Mouse (Mus musculus) inflammation-experienced regulatory T-cells, adult 6 months (primary cell): ENCODE measurements around the gene Gorab. TPM values are rescaled to one million over a fixed set of nuclear protein-coding genes. Genes with fewer than 3 reads are reported as not detected.

Source experiments
- ATAC-seq: one replicate; pipeline ENCODE4 v1.8.0; 2017
- polyA plus RNA-seq, 3 experiments: library from polyadenylated mRNA; unstranded; fragments of 100-300 nt; shearing (Covaris generic); gene quantifications; one replicate each; pipeline ENCODE4 v1.2.1; 2017

Gorab gene
- 10 to 100 TPM; 11.6 to 13.2 (median 12.4) TPM for polyA plus RNA-seq

DNA sequence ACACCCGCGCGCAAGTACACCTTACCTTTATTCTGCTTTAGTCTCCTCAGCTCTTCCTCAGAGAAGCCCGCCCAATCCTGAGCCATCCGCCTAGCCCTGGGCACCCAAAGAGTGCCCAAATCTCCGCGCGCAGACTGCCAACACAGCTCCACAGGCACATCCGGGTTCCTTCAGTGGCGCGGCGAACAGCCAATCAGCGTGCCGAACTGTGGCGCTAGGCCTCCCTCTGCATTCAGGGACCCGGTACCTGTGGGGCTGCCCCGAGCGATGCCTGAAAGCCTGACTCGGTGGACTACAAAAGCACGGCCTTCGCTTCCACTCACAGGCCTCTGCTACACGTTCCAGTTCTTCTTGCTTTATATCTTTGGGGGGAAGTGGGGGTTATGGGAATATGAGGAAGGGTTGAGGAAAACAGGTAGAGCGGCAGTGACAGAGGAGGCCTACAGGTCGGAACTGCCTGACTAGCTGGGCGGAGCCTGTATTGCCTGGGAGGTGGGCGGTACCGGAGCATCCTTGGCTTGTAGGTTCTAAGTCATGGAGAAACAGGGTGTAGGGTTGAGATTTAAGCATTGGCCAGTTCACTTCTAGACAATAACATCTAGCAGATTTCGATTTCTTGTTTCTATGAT is at the start of gene Gorab:
Gorab (minus strand) TSS at position 172 of the 629 bp plus-strand sequence.
- ATAC-seq, result peak; percentile 99

DNA sequence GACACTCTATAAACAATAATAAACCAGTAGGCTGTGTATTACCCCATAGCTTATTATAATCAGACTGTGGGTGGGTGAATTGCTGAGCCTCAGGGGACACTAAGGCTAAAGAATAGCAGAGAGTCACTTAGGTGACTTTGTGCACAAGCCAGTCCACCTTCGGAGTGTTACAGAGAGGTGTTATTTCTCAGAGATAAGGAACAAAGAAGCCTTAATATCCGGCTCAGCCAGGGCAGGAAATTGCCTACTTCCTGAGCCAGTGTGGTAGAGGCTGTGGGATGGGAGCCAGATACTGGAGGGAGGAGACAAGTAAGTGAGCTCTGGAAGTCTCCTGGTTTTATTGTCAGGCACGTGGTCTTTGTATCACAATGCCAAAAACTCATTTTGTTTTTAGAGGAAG is 40.4 kb upstream of the Gorab start:
- no peak for ATAC-seq

DNA sequence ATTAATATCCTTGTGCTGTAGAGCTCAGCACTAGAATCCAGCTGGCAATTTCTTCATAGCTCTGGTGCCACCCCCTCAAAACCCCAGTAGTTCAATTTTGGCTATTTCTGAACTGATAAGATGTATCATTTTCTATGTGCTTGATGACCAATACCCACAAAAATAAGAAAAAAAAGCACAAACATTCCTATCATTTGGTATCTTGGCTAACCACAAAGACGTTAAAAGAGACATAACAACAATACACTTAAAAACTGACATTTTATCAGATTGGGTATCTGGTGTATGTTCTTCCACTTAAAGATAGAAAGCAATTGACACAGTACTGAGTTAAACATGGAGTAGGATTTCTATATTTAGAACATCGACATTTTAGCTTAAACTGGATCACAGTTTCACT is 35.5 kb upstream of the Gorab start:
- ATAC-seq, result no peak

DNA sequence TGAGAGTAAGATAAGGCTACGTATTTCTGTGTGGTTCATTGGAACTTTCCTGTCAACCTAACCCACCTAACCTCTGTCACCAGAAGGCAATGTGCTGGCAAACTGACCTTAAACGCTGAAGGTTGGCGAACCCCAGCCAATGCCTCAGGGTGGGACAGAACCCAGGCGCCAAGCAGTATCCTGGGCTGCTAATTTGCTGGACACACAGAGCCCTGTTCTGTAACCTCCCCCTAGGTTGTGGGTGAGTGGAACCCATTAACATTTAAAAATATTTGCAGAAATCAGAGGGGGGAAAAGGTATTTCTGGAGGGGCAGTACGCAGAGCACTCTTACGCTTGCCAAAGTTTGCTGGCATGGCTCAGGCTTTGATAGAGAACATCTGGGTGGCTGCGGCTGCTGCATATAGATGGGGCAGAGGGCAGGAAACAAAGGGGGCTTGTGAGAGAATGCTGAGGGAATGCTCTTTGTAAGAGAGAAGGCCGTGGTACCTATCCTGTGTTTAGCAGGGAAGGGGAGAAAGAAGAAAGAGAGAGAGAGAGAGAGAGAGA is 20.1 kb upstream of the Gorab start:
- no peak for ATAC-seq

DNA sequence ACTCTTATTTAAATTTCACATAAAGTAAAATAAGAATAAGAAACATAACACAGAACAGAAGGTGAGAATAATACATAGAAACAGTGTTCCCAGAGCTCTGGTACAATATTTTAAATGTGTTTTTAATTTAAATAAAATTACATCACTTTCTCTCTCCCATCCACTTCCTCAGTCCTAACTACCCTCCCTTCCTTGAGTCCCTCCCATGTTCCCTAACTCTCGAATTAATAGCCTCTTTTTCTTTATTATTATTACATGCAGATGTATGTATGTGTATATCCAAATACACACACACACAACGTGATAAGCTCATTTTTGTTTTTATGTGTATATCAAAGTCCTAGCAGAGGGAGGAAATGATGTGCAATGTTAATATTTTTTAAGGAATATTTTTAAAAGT is 13.7 kb upstream of the Gorab start:
- ATAC-seq, result no peak

DNA sequence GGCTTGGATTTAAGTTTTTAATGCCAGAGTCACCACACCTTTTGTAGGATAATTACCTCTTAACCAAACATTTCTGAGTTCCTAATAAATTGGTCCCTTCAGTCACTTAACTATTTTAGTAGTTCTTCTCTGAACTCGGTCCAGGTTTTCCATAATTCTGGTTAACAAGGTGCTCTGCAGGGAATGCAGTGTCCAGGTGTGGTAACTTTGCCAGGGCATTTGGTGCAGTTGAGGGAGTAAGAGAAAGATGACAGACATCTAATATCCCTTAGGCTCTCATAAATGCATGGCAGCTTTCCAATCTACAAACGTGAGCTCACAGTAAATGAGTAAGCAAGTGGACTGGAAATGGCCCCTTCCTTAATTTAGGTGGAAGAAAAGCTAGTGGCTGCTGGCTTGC is 10.7 kb upstream of the Gorab start:
- no peak for ATAC-seq

DNA sequence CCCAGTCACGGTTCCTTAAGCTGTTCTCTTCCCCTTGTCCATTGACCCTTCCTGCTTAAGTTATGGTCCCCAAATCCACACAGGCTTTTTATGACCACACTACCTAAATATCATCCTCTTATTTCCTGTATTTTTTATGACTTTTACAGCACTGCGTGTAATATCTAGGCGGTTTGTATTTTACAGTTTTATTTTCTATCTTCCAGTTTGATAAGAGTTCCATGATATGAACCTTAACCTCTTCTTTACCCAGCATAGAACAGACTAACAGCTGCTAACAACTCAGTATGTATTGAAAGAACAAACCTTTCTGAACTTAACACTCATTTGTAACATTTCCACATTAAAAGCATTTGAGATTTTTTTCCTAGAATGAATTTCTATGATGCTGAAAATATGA is 2.7 kb upstream of the Gorab start:
- ATAC-seq, result no peak

DNA sequence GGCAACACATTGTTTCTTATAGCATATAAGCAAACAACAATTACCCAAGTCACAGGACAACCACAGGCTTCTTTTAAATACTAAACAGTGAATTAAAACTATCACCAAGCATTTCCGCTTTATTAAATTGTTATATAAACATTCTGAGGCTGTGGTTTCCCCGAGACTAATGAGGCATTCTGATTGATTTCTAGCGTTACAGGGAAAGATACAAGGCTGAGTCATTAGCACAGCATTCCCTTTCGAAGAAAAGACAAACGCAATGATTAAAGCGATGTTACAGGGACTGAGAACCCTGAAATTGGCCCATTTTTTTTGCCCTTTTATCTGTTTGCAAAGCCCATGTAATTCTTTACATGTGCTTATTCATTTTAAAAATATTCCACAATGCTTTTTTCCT is 12.1 kb downstream of the Gorab start:
- ATAC-seq, result no peak

DNA sequence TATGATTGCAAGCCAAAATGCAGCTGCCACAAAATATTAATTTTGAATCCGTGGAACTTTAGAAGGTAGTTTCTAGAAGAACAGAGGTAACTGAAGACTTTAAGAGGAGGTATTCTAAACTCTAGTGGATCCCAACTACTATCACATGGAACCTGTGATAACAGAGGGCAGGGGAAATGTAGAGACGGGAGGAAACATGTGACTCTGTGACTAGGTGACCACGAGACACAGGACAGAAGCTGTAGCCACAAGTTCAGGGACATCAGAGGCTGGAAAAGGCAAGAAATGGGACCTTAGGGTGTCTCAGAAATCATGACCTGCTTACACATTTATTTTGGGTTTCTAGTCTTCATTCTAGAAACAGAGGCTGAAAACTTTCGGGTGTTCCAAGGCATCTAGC is 13.4 kb downstream of the Gorab start:
- no peak for ATAC-seq

DNA sequence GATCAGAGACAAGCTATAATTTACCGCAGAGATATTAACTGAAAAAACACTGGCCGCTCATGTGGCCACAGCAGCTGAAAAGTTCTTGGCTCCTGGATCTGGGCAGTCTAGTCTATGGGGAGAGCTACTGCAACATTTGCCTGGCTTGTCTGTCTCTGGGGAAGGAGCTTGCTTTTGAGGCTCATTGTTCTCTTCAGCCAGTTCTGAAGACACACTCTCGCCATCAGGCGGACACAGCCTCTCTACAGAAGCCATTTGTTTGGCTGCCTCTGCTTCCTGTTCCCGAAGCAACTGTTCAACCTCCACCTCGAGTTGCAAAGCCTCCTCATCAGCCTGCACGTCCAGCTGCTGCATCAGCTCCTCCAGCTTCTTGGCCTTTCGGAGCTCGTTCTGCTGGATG is 17.3 kb downstream of the Gorab start:
- no peak for ATAC-seq

DNA sequence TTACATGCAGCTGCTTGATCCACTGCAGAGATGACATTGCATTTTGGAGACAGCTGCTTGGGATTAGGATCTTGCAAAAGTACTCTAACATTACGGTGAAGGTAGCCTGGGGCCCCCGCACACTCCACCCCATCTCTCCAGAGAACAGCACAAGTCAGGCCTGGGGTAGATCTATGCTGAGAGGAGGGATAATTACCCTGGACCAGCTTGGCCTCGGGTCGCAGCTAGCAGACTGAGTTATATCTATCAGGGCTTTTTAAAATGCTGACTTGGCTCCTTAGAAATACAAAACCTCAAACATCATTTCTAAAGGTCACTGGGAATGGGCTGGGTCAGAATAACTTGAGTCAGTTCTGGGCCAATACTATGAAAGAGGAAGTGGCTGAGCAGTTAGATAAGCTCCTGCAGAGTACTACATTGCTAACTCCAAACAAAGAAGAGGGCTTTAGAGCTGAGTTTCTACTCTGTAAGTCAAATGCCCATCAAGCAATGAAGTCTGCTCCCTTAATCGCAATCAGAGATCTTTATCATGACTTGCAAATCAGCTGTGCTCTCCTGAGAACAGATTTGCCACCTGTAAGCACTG is 19.9 kb downstream of the Gorab start:
- ATAC-seq, result peak; percentile 54

DNA sequence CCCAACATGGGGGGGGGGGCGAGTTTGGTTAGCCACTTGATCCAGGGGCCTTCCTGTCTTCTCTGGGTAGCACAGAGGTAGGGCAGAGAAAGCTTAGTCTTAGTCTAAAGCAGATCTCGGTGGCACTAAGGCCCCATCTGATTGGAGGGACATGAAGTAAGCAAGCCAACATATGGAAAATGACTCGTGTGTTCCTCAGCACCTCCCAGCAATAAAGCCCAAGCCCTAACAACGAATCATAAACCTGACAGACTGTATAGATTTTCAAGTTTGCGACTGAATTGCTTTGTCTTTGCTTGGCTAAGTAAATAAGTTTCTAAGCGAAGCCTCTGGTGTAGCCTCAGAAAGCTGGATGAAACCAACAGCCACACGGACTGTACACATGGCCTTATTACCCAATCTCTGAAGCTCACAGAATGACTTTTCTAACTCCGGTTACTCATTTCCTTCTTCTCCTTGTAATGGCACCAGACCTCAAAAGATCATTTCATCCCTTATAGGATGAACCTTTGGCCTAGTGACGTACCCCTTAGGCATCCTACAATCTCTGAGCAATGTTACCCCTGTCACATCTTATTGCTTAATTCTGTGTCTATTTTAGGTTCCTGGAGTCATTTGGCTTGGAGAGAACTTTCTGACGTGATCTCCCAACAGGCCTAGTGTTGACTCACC is 21.3 kb downstream of the Gorab start:
- ATAC-seq, result no peak

DNA sequence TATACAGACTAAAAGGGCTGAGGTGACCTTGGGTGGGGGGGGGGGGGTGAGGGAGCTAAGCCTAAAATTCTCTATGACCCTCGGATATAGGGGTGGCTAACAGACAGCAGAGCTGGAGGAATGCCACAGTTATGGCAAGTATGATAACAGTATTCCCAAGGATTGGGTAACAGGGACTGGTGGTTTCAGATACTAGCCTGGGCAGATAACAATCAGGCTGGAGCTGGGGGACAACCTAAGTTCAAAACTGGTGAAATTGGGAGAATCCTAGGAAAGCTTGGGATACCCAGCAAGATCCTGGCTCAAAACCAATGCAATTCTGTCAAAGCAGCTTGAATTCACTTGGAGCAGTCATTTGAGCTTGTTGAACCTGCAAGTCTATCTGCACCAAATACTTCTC is 22.9 kb downstream of the Gorab start:
- ATAC-seq, result no peak

DNA sequence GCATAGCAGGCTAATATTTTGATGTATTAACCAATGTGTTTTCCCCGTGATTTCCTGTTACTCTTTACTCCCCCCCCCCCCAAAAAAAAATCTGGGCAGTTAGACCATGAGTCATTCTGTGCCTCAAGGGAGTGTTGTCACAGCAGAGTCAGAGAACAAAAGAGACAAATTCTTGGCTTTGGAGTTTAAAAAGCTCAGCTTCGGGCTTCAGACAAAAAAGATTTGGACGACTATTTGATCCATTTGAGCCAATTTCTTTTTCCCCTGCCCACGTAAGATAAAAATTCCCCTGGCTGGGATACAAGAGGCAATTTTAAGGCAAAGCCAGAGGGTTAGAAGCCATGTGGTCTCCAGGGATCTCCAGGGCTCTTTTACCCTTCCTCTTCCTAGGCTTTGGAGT is 23.4 kb downstream of the Gorab start:
- no peak for ATAC-seq

DNA sequence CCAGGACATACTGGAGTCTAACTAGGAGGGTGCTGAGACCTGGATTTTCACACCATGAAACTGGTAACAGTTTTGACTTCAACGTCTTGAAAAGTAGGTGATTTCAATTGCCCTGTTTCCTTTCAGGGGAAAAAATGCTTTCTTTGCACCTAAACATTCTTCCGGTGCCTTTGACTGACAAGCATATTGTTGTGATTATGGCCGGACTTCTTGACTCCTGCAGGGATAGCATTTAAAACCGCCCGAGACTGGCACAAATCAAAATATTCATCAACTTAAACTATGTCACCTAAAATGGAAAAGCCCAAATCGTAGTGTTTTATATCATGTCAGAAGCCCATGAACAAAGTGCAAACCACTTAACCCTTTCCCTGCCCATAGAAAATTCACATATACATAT is 25.5 kb downstream of the Gorab start:
- ATAC-seq, result no peak

DNA sequence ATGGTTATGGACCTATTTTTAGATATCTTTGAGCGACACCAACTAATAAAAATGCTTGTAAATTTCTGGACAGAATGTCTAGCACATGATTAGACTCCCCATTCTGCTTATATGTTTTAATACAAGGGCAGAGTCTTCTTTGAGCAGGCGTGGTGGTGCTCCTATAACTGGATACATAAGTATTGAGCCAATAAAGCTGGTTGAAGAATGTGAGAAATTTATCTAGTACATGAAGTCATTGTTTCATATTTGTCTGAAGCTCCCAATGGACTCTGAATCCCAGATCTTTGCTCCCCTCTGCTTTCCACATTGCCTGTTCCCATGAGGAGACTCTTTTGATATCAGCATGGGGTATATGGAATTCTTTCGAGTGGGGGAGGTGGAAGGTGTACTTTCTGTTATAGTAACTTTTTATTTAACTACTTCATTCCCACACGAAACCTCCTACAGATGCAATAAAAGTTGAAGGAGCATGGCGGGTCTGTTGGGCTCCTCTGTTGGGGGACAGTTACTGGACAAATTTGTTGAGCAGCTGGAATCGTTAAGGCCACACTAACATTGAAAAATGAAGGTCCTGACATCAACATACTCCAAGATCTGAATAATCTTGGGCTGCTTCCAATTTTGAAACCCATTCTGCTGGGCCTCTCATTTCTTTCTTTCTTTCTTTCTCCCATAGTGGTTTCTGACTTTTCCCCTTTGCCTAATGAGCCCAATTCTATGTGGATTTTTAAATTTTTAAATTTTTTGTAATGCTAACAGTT is 26.5 kb downstream of the Gorab start:
- no peak for ATAC-seq

DNA sequence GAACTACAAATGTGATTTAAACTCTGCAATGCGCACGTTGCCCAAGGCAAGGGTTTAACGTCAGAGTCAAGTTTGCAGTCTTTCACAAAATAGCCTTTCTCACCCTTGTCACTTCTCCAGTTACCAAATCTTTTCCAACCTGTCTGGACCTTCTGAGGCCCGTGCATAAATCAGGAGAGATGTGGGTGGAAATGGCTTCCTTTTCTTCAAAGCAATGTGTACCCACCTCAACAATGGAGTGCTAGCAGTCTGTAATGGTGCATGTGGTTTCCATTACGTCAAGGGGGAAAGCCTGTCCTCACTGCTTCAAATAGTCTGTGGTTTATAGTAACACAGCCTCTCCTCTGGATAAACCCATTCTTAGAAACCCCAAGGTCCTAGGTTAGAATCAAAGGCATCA is 29.0 kb downstream of the Gorab start:
- peak; percentile 48 for ATAC-seq

DNA sequence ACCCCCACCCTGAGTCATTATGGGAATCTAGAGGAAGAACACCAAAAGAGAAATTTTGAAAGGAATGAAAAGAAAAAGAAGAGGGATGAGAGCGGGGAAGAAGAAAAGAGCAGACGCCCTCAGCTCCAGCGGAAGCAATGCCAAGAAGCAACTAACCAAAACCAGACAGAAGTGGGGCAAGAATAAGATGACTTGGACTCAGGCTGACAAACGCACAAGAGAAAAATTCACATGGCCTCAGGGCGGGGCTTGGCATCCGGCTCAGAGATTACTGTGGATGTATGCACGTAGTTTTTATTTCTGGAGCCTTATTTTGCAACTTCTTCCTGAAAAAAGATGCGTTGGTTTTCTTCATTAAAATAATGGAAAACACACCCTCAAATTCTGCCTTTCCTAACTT is 41.3 kb downstream of the Gorab start:
- ATAC-seq, result no peak

DNA sequence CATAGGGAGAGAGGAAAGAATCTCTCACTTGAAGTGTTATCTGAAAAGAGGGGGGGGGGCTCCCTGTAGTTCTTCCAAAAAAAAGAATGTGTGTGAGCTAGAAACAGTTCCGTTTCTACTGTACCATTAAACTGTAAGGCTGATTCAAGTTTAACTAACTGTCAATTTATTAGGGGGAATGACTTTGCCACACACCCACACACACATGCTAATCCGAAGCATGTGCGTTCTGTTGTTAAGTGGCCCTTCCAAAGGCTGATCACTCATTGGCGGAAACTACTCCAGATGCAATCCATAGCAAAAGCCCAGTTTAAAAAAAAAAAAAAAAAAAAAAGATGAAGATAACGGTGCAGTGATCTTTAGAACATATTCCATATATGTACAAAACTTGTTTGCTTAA is 42.1 kb downstream of the Gorab start:
- ATAC-seq, result no peak

DNA sequence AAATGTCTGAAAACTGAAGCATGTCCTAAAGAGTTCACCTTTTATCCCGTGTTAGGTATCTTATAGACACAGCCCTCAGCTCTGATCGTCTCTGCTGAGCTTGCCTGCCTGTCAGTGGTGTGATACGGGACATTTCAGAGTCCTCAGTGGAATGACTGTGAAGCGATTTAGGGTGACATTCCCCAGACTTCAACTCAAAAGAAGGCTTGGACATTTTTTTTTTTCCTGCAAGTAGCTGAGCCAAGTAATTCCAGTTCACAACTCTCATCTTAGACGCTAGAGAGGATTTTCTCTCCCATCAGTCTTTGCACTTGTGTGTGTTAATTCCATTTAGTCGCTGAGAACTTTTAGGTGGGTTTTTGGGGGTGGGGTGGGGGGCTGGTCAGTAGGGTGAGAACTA is 42.7 kb downstream of the Gorab start:
- no peak for ATAC-seq

DNA sequence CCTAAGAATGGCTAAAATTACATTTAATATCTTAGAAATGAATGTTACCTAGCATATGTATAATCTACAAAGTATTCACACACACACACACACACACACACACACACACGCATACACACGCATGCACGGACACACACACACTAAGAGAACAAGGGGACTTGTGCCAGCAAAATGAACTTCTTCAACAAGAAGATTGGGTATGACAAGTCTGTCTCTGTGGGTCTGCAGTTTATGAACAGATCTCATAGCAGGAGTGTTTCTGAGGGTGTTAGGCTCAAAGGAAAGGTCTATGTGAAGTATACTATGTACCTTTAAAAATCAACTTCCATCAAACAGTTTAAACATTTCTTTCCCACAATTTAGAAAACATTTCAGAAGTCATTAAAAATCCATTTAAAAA is 43.9 kb downstream of the Gorab start:
- no peak for ATAC-seq

DNA sequence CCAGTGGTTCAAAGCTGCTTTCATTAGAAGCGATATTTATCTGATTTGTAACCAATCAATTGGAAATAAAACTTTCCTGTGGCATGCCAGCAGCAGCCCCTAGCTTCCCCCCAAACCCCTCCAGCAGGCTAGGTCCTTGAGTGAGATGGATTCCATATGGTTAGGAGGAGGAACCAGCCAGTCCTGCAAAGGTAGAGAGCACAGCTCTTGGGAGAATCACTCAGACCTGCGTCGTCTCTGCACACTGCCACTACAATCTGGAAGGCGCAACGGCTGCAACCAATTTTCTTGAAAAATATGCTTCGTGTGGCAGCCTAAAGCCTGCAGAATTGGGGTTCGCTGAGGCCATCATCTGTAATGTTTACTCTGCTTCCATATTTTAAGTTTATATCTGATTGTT is 45.3 kb downstream of the Gorab start:
- ATAC-seq, result no peak

DNA sequence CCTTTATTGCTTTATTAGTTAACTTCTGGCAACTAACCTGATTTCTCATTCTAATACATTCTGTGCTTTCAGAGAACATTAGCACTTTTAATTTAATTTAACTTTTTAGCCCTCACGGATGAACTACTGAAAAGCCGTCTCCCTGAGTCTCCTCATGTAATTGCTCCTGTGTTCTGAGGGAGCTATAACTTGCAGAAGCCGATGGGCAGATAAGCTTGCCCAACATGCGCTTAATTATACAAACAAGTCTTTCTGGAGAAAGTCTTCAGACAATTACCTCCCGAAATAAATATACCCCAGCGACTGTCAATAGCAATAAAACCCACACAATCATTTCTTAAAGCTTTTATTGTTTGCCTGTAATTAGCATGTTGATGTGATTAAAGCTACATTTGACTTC is 45.7 kb downstream of the Gorab start:
- ATAC-seq, result no peak
